Mouse (Mus musculus) intestine, postnatal 0 days (tissue): ENCODE results near the gene Arhgap15. TPM values are rescaled to one million over a fixed set of nuclear protein-coding genes. Genes with fewer than 3 reads are reported as not detected.

ENCODE experiments used
- ATAC-seq: fragments of 200-750 bp; cut with Nextera tagmentation; 2 replicates; pipeline ENCODE4 v1.8.0; 2017; ENCODE audit warnings: mild to moderate bottlenecking, moderate TSS enrichment, moderate library complexity
- H3K27ac ChIP-seq: fragments of 300-500 bp; sonication (generic); 2 replicates; pipeline ENCODE4 v1.5.1; 2014; ENCODE audit warnings: mild to moderate bottlenecking, low read depth, low read length, moderate library complexity
- H3K27me3 ChIP-seq: fragments of 300-500 bp; sonication (generic); replicated peaks from 2 replicates; pipeline ENCODE4 v1.6.1; 2014; ENCODE audit warnings: low read length, mixed read lengths; ENCODE audit not compliant: control insufficient read depth, insufficient read depth
- H3K36me3 ChIP-seq: fragments of 300-500 bp; sonication (generic); 2 replicates; pipeline ENCODE4 v1.6.1; 2014; ENCODE audit warnings: mild to moderate bottlenecking, moderate library complexity; ENCODE audit not compliant: control insufficient read depth, insufficient read depth
- H3K4me1 ChIP-seq: fragments of 300-500 bp; sonication (generic); replicated peaks from 2 replicates; pipeline ENCODE4 v1.6.1; 2014; ENCODE audit warnings: antibody characterized with exemption, low read length, mixed read lengths; ENCODE audit not compliant: control insufficient read depth, insufficient read depth
- H3K4me2 ChIP-seq: fragments of 300-500 bp; sonication (generic); replicated peaks from 2 replicates; pipeline ENCODE4 v1.6.1; 2014; ENCODE audit warnings: low read depth, mild to moderate bottlenecking, moderate library complexity
- H3K4me3 ChIP-seq: fragments of 300-500 bp; sonication (generic); 2 replicates; pipeline ENCODE4 v1.5.1; 2014; ENCODE audit warnings: low read depth, low read length
- H3K9ac ChIP-seq: fragments of 300-500 bp; sonication (generic); 2 replicates; pipeline ENCODE4 v1.6.1; 2014; ENCODE audit warnings: mild to moderate bottlenecking, low read depth, low read length
- H3K9me3 ChIP-seq: fragments of 300-500 bp; sonication (generic); 2 replicates; pipeline ENCODE4 v1.6.1; 2016; ENCODE audit warnings: mixed run types; ENCODE audit not compliant: control insufficient read depth
- CTCF ChIP-seq: sonication (generic); IDR thresholded peaks from 2 replicates; pipeline ENCODE4 v1.5.1; 2016; ENCODE audit warnings: low read depth, mild to moderate bottlenecking, control low read depth, antibody characterized with exemption, moderate library complexity
- WGBS: fragments of 180-500 bp; shearing (Covaris S2); extraction: QIAGEN DNeasy Blood & Tissue Kit; methylation state at CpG from one replicate; pipeline ENCODE4 v1.1.7; 2014; 5-methylcytosine and 5-hydroxymethylcytosine counted together
- polyA plus RNA-seq: library from polyadenylated mRNA; unstranded; fragments of >200 nt; fragmentation: Nextera tagmentation; extraction: Ambion mirVana; gene quantifications from 2 replicates; pipeline ENCODE4 v1.2.1, GENCODE M21; 2015

Gene Arhgap15
- polyA plus RNA-seq, 1 experiment from 2014 or later: 0.80 TPM

DNA sequence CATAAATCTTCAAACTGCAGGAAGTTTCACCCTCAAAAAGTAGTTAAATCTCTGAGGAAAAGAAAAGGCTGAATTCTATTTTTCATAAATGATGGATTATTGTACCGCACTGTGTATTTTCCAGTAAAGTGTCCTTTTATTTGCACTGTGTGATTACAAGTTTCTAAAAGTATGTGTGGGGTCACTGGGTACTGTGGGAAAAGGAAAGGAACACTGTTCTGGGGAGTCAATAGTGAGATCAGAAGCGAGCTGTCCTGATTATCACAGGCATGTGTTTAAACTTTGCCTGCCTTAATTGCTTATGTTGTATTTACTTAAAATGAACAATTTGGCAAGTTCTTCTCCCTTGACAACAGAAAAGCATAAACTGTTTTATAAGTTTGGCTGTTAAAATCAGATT, 365.7 kb downstream of the Arhgap15 start:
- TF ChIP-seq CTCF: no peak
- H3K4me1 ChIP-seq: no peaks in the 10 kb centered on the region
- no peak overlapping the region for H3K4me2 ChIP-seq
- no peak for ATAC-seq
- no peaks in the 10 kb centered on the region for H3K9me3 ChIP-seq
- no peaks in the 10 kb centered on the region for H3K27me3 ChIP-seq
- whole genome bisulfite sequencing: 45% methylated on average over 2 of the region's 2 CpGs
- no peaks in the 10 kb centered on the region for H3K36me3 ChIP-seq
- H3K27ac ChIP-seq: no peak overlapping the region
- no peak overlapping the region for H3K9ac ChIP-seq
- H3K4me3 ChIP-seq: no peak overlapping the region

DNA sequence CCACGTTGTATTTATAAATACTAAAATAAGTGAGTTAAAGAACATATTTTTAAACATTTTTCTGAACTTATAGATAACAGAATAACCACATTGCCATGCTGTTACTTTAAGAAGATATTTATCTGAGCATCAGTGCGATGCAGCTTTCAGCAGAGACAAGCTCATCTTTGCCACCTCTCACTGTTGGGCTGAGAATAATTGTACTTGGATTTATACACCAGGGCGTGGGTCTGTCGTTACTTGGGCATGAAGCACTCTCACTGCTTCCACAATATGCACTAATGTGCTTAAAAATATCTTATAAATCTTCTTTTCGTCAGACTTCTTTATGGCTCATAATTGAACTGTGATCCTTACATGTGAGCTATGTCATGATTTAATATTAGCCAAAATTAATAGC, 372.5 kb downstream of the Arhgap15 start:
- TF ChIP-seq CTCF: no peak
- ATAC-seq: no peak
- 80% methylated on average over 5 of the region's 5 CpGs for WGBS
- no peak overlapping the region for H3K4me2 ChIP-seq
- H3K27ac ChIP-seq: no peak overlapping the region
- no peak overlapping the region for H3K9ac ChIP-seq
- H3K9me3 ChIP-seq: no peaks in the 10 kb centered on the region
- H3K4me1 ChIP-seq: no peaks in the 10 kb centered on the region
- H3K36me3 ChIP-seq: no peaks in the 10 kb centered on the region
- no peak overlapping the region for H3K4me3 ChIP-seq
- H3K27me3 ChIP-seq: no peaks in the 10 kb centered on the region

DNA sequence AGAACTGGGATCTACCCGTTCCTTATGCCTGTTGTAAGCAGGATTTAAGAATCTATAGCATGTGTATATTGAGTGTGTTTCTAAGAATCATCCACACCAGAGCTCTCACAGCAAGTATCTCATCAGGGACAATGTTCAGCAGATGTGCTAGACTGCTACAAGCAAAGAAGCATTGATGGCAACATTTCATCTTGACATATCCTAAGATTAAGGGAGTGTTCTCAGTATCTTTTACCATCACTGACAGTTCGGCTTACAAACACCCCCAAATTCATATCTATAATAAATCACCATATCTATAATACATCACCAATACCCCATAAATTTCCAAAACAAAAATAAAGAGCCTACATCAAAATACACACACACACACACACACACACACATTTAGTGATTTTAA, 374.6 kb downstream of the Arhgap15 start:
- Histone ChIP-seq H3K4me1 (no peaks in the 10 kb centered on the region), H3K4me3 (no peak overlapping the region), H3K36me3 (no peaks in the 10 kb centered on the region), H3K4me2 (no peak overlapping the region), H3K27ac (no peak overlapping the region), H3K9me3 (no peaks in the 10 kb centered on the region), H3K9ac (no peak overlapping the region), H3K27me3 (no peaks in the 10 kb centered on the region)
- no peak for TF ChIP-seq CTCF
- no peak for ATAC-seq
- WGBS: 71% methylated on average over 2 of the region's 2 CpGs

DNA sequence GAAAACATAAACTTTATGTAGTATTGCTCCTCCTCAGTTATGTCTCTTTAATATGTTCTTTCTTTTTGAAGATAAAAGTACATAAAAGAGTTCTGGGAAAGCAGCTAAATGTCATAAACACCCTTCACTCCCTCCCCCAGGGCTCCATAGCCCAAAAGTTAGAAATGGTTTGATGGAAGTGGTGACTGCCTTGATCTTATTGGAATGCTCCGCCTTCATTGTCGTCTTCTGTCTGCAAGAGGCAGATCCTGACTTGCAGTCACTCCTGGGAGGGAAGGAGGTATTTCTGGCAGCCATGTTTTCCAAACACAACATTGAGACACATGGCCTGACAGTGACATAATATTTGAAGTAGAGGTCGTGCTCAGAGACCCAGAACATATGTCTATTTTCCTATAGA, 375.5 kb downstream of the Arhgap15 start:
- TF ChIP-seq CTCF: no peak

DNA sequence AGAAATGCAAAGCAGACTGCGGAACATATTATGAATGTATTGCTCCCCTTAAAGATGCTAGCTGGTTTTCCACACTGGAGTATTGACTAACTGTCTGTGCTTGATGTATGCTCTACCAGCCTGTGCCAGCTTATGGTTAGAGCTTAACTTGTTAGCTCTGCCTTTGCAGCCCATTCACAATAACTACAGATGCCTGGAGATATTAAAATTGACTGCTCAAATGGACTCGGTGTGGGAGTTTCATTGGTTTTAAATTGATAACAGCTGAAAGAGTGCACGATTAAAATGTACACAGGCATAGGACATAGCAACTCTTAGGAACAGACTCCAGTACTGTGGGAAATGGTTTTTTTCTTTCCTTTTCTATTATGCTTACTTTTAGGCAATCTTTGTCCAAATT, 376.1 kb downstream of the Arhgap15 start:
- no peak for ATAC-seq
- Histone ChIP-seq H3K4me2 (no peak overlapping the region), H3K27ac (no peak overlapping the region), H3K9me3 (no peaks in the 10 kb centered on the region), H3K9ac (no peak overlapping the region), H3K4me1 (no peaks in the 10 kb centered on the region), H3K4me3 (no peak overlapping the region), H3K27me3 (no peaks in the 10 kb centered on the region), H3K36me3 (no peaks in the 10 kb centered on the region)
- WGBS: 71% methylated on average over 3 of the region's 3 CpGs
- no peak for TF ChIP-seq CTCF

More for the DNA sequence above, 375.5 kb downstream of the Arhgap15 start:
- no peak overlapping the region for H3K27ac ChIP-seq
- H3K9me3 ChIP-seq: no peaks in the 10 kb centered on the region
- ATAC-seq: no peak
- 70% methylated on average over 3 of the region's 3 CpGs for WGBS
- no peaks in the 10 kb centered on the region for H3K4me1 ChIP-seq
- no peak overlapping the region for H3K4me2 ChIP-seq
- H3K27me3 ChIP-seq: no peaks in the 10 kb centered on the region
- no peak overlapping the region for H3K4me3 ChIP-seq
- H3K36me3 ChIP-seq: no peaks in the 10 kb centered on the region
- no peak overlapping the region for H3K9ac ChIP-seq

DNA sequence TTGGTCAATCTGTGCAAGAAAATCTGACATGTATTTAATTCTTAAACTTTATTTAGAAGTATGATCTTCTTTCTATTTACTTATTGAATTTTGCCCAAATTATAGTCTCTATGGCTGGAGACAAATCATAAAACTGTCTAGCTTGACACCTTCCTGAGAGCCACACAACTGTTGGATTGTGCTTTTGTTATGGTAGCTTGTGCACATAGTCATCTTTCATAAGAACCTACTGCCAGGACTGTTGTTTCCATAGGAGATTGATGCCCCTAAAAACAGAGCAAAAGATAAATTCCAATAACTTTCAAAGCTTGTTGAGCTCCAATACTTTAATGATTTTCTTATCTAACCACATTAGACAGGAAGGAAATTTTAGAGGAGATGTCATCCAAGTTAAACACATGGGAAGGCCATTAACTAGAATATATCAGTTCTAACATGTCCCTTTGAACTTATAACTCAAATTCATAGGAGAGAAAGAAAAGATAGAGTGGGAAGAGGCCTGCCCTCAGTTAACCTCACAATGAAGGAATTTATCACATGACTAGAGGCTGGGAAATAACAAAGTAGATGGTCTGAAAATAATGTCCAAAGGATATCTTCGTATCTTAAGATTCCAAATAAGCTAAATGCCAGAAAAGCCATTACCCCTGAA, 377.5 kb downstream of the Arhgap15 start:
- WGBS: 69% methylated on average over 1 of the region's 1 CpGs
- Histone ChIP-seq H3K4me1 (no peaks in the 10 kb centered on the region), H3K27ac (no peak overlapping the region), H3K36me3 (no peaks in the 10 kb centered on the region), H3K9ac (no peak overlapping the region), H3K27me3 (no peaks in the 10 kb centered on the region), H3K4me2 (no peak overlapping the region), H3K4me3 (no peak overlapping the region), H3K9me3 (no peaks in the 10 kb centered on the region)
- ATAC-seq: no peak
- no peak for TF ChIP-seq CTCF

DNA sequence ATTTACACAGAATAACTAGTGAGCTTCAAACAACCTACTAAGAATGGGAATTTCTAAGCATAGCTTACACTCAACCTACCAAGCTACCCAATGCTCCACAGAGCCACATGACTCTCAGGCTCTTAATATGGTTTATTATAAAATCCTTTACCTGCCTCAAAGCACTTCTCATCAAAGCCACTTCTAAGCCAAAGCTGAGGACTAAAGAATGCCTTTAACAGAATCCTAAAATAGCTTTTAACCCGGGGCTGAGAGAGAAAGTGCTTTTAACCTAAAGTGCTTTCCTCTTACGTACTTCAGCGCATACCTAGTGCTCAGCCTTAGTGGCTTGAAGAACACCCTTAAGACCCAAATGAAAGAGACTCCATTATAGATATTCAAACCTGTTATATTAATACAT, 380.9 kb downstream of the Arhgap15 start:
- WGBS: 83% methylated on average over 3 of the region's 3 CpGs
- ATAC-seq: no peak
- H3K4me2 ChIP-seq: no peak overlapping the region

More for the DNA sequence above, 380.9 kb downstream of the Arhgap15 start:
- Histone ChIP-seq H3K9me3 (no peaks in the 10 kb centered on the region), H3K27me3 (no peaks in the 10 kb centered on the region), H3K36me3 (no peaks in the 10 kb centered on the region), H3K4me3 (no peak overlapping the region), H3K9ac (no peak overlapping the region), H3K27ac (no peak overlapping the region), H3K4me1 (no peaks in the 10 kb centered on the region)
- no peak for TF ChIP-seq CTCF
